Mouse (Mus musculus): ENCODE results near the gene Ablim1. TPM values are rescaled to one million over a fixed set of nuclear protein-coding genes. Genes with fewer than 3 reads are reported as not detected.

Ablim1 gene
- polyA plus RNA-seq, 1 experiment from 2014 or later = 38.5 TPM

- Histone ChIP-seq H3K27me3 (replicated peaks) (no peaks in the 10 kb centered on the region; the same call in 1 of the 2 replicates), H3K36me3 (0 out of 2 replicates have a peak, but pooled peaks cover 2% of the 10 kb centered on the region), H3K9me3 (no peaks in the 10 kb centered on the region), H3K4me2 (peak overlapping the region; percentile 85), H3K4me1 (peaks cover 89% of the 10 kb centered on the region), H3K9ac (peak overlapping the region; percentile 84), H3K4me3 (peak overlapping the region; percentile 64; the same call in 1 of the 2 replicates), H3K27ac (replicated peaks) (peak overlapping the region; percentile 87)
- WGBS = 29% methylated on average over 5 of the region's 5 CpGs
- no peak for ATAC-seq (ENCODE audit: extremely low read depth, insufficient number of reproducible peaks, low FRiP score, low TSS enrichment)
These were observed 116.7 kb downstream of the Ablim1 start for GRCm38 (mm10) chr19:57198029-57198428.

GRCm38 (mm10) chr19:57197043-57197817 lies 117.5 kb downstream of the Ablim1 start:
- Histone ChIP-seq H3K36me3 (0 out of 2 replicates have a peak, but pooled peaks cover 2% of the 10 kb centered on the region), H3K27ac (replicated peaks) (peak overlapping the region; percentile 87), H3K4me1 (peaks cover 84% of the 10 kb centered on the region), H3K9me3 (no peaks in the 10 kb centered on the region), H3K4me3 (peak overlapping the region; percentile 64), H3K27me3 (replicated peaks) (no peaks in the 10 kb centered on the region; the same call in 1 of the 2 replicates), H3K9ac (peak overlapping the region; percentile 84), H3K4me2 (peak overlapping the region; percentile 85)
- ATAC-seq (ENCODE audit: extremely low read depth, insufficient number of reproducible peaks, low FRiP score, low TSS enrichment) = no peak
- 1% methylated on average over 36 of the region's 37 CpGs for WGBS

- WGBS = 29% methylated on average over 8 of the region's 8 CpGs
- H3K36me3 ChIP-seq = 0 out of 2 replicates have a peak, but pooled peaks cover 2% of the 10 kb centered on the region
- no peak for ATAC-seq (ENCODE audit: extremely low read depth, insufficient number of reproducible peaks, low FRiP score, low TSS enrichment)
- H3K4me2 ChIP-seq = peak overlapping the region; percentile 85
- H3K9me3 ChIP-seq = no peaks in the 10 kb centered on the region
- H3K27me3 ChIP-seq (replicated peaks) = no peaks in the 10 kb centered on the region; the same call in 1 of the 2 replicates
- H3K9ac ChIP-seq = peak overlapping the region; percentile 84
- peak overlapping the region; percentile 87 for H3K27ac ChIP-seq (replicated peaks)
- peak overlapping the region; percentile 64 for H3K4me3 ChIP-seq
- H3K4me1 ChIP-seq = peaks cover 78% of the 10 kb centered on the region
These were observed 118.1 kb downstream of the Ablim1 start for GRCm38 (mm10) chr19:57196616-57197015.

GRCm38 (mm10) chr19:57195169-57195930 lies 119.4 kb downstream of the Ablim1 start:
- 56% methylated on average over 11 of the region's 11 CpGs for WGBS
- peak overlapping the region; percentile 85 for H3K4me2 ChIP-seq
- no peaks in the 10 kb centered on the region; the same call in 1 of the 2 replicates for H3K27me3 ChIP-seq (replicated peaks)
- ATAC-seq (ENCODE audit: extremely low read depth, insufficient number of reproducible peaks, low FRiP score, low TSS enrichment) = no peak
- H3K4me3 ChIP-seq = peak overlapping the region; percentile 64
- H3K27ac ChIP-seq (replicated peaks) = peak overlapping the region; percentile 87
- peaks cover 6% of the 10 kb centered on the region; the same call in 1 of the 2 replicates for H3K36me3 ChIP-seq
- H3K4me1 ChIP-seq = peaks cover 66% of the 10 kb centered on the region
- no peaks in the 10 kb centered on the region for H3K9me3 ChIP-seq
- peak overlapping the region; percentile 84 for H3K9ac ChIP-seq

GRCm38 (mm10) chr19:57193958-57194357 lies 120.8 kb downstream of the Ablim1 start:
- no peak overlapping the region; the same call in 1 of the 2 replicates for H3K4me2 ChIP-seq
- peak overlapping the region; percentile 28; the same call in 1 of the 2 replicates for H3K27ac ChIP-seq (replicated peaks)
- no peak overlapping the region for H3K4me3 ChIP-seq
- H3K9me3 ChIP-seq = no peaks in the 10 kb centered on the region
- WGBS = 64% methylated on average over 6 of the region's 6 CpGs
- no peak overlapping the region; the same call in 1 of the 2 replicates for H3K9ac ChIP-seq
- H3K4me1 ChIP-seq = peaks cover 64% of the 10 kb centered on the region
- no peaks in the 10 kb centered on the region; the same call in 1 of the 2 replicates for H3K27me3 ChIP-seq (replicated peaks)
- ATAC-seq (ENCODE audit: extremely low read depth, insufficient number of reproducible peaks, low FRiP score, low TSS enrichment) = no peak
- H3K36me3 ChIP-seq = peaks cover 6% of the 10 kb centered on the region; the same call in 1 of the 2 replicates

GRCm38 (mm10) chr19:57193382-57193781 lies 121.3 kb downstream of the Ablim1 start:
- ATAC-seq (ENCODE audit: extremely low read depth, insufficient number of reproducible peaks, low FRiP score, low TSS enrichment) = no peak
- Histone ChIP-seq H3K4me2 (no peak overlapping the region), H3K4me1 (peaks cover 58% of the 10 kb centered on the region)

GRCm38 (mm10) chr19:57191109-57191508 lies 123.6 kb downstream of the Ablim1 start:
- H3K27ac ChIP-seq (replicated peaks) = no peak overlapping the region
- H3K4me2 ChIP-seq = no peak overlapping the region
- no peaks in the 10 kb centered on the region for H3K9me3 ChIP-seq
- ATAC-seq (ENCODE audit: extremely low read depth, insufficient number of reproducible peaks, low FRiP score, low TSS enrichment) = no peak
- H3K4me3 ChIP-seq = no peak overlapping the region
- H3K36me3 ChIP-seq = peaks cover 6% of the 10 kb centered on the region; the same call in 1 of the 2 replicates
- peaks cover 43% of the 10 kb centered on the region for H3K4me1 ChIP-seq
- no peaks in the 10 kb centered on the region; the same call in 1 of the 2 replicates for H3K27me3 ChIP-seq (replicated peaks)
- no peak overlapping the region for H3K9ac ChIP-seq
- WGBS = 93% methylated on average over 1 of the region's 1 CpGs

More at GRCm38 (mm10) chr19:57193382-57193781, 121.3 kb downstream of the Ablim1 start:
- WGBS = 77% methylated on average over 12 of the region's 12 CpGs
- Histone ChIP-seq H3K27ac (replicated peaks) (no peak overlapping the region), H3K9me3 (no peaks in the 10 kb centered on the region), H3K4me3 (no peak overlapping the region), H3K9ac (no peak overlapping the region), H3K27me3 (replicated peaks) (no peaks in the 10 kb centered on the region; the same call in 1 of the 2 replicates), H3K36me3 (peaks cover 6% of the 10 kb centered on the region; the same call in 1 of the 2 replicates)

GRCm38 (mm10) chr19:57189427-57189826 lies 125.3 kb downstream of the Ablim1 start:
- no peak overlapping the region for H3K4me2 ChIP-seq
- no peaks in the 10 kb centered on the region for H3K9me3 ChIP-seq
- ATAC-seq (ENCODE audit: extremely low read depth, insufficient number of reproducible peaks, low FRiP score, low TSS enrichment) = no peak
- H3K9ac ChIP-seq = no peak overlapping the region
- H3K36me3 ChIP-seq = peaks cover 6% of the 10 kb centered on the region; the same call in 1 of the 2 replicates
- H3K27me3 ChIP-seq (replicated peaks) = no peaks in the 10 kb centered on the region
- WGBS = 66% methylated on average over 5 of the region's 5 CpGs
- H3K27ac ChIP-seq (replicated peaks) = no peak overlapping the region
- peaks cover 41% of the 10 kb centered on the region for H3K4me1 ChIP-seq
- H3K4me3 ChIP-seq = no peak overlapping the region

- Histone ChIP-seq H3K9me3 (no peaks in the 10 kb centered on the region), H3K4me1 (peaks cover 37% of the 10 kb centered on the region), H3K4me3 (no peak overlapping the region), H3K36me3 (peaks cover 6% of the 10 kb centered on the region; the same call in 1 of the 2 replicates), H3K27me3 (replicated peaks) (no peaks in the 10 kb centered on the region), H3K4me2 (no peak overlapping the region), H3K9ac (no peak overlapping the region), H3K27ac (replicated peaks) (no peak overlapping the region)
- no peak for ATAC-seq (ENCODE audit: extremely low read depth, insufficient number of reproducible peaks, low FRiP score, low TSS enrichment)
- 75% methylated on average over 4 of the region's 4 CpGs for WGBS
These were observed 126.2 kb downstream of the Ablim1 start for GRCm38 (mm10) chr19:57188553-57188952.

GRCm38 (mm10) chr19:57185021-57185420 lies 129.7 kb downstream of the Ablim1 start:
- H3K4me3 ChIP-seq = no peak overlapping the region
- no peak for ATAC-seq (ENCODE audit: extremely low read depth, insufficient number of reproducible peaks, low FRiP score, low TSS enrichment)
- no peaks in the 10 kb centered on the region for H3K36me3 ChIP-seq
- H3K9me3 ChIP-seq = no peaks in the 10 kb centered on the region
- H3K27ac ChIP-seq (replicated peaks) = no peak overlapping the region
- H3K9ac ChIP-seq = no peak overlapping the region
- H3K4me1 ChIP-seq = peaks cover 65% of the 10 kb centered on the region
- WGBS = 26% methylated on average over 3 of the region's 3 CpGs
- no peak overlapping the region for H3K4me2 ChIP-seq
- H3K27me3 ChIP-seq (replicated peaks) = no peaks in the 10 kb centered on the region

Measured in heart, embryonic 13.5 days (tissue).